Mouse (Mus musculus): ENCODE data around the gene Il17rc. TPM values are rescaled to one million over a fixed set of nuclear protein-coding genes. Genes with fewer than 3 reads are reported as not detected.

Il17rc gene
- polyA plus RNA-seq (2012; rRNA removed), result 10.9 and 12.4 TPM in 2 replicates

DNA sequence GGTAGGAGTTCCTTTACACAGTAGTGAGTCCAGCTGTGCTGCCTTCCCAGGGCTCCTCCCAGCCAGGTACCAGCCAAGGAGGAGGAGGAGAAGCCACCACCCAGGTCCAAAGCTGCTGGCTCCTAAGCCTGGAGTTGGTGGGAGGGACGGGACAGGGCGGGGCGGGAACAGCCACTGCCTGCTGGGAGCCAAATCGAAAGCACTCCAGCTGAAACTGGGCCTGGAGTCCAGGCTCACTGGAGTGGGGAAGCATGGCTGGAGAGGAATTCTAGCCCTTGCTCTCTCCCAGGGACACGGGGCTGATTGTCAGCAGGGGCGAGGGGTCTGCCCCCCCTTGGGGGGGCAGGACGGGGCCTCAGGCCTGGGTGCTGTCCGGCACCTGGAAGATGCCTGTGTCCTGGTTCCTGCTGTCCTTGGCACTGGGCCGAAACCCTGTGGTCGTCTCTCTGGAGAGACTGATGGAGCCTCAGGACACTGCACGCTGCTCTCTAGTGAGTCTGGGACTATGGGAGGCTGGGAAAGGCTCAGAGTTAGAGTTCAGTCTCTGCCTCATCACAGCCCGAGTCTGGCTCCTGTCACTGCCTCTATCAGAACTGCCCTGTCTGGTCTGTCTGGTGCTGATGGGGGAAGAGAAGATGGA is at the start of gene Il17rc:
Gene Il17rc, plus strand, starts transcription at position 131 of the 640 bp plus-strand sequence.
- no peak within 1 kb of the TSS for H3K27ac ChIP-seq (ENCODE audit: insufficient read depth, low read length)
- TF ChIP-seq POLR2A (IDR thresholded peaks at IDR 0.05; ENCODE audit: low read depth, low read length) (no peak), CTCF (IDR thresholded peaks at IDR 0.05; ENCODE audit: extremely low read depth, insufficient read depth, insufficient read length, insufficient replicate concordance) (no peak)
- H3K4me3 ChIP-seq (ENCODE audit: extremely low read depth, insufficient read depth, insufficient read length), result peak within 1 kb of the TSS; percentile 19; the same call in 1 of the 2 replicates
- H3K4me1 ChIP-seq (ENCODE audit: control insufficient read depth, insufficient read depth, insufficient read length), result peaks cover 4% of the 10 kb centered on the region; the same call in 1 of the 2 replicates
- no peaks in the 10 kb centered on the region for H3K36me3 ChIP-seq (ENCODE audit: control insufficient read depth, insufficient read depth, low read length)
- H3K27me3 ChIP-seq (ENCODE audit: control insufficient read depth, insufficient read depth, low read length), result no peaks in the 10 kb centered on the region
- 82% methylated on average over 12 of the region's 12 CpGs for WGBS
- DNase-seq (ENCODE audit: low read depth in 1 of 2, low spot score in 2 of 2), result no peak

DNA sequence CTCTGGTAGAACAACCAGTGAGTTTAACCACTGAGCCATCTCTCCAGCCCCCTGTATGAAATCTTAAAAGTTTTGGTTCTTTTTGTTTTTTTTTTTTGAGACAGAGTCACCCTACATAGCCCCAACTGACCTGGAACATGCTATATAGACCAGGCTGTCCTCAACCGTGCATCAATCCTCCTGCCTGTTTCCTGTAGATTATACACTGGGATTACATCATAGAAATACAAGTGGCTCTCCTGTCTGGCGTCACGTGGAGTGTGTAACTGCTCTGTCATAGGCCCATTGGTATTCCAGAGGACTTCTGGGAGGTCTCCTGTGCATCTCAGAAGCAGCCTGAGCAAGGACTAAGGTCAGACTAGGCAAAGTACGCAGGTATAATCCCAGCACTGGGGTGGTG is 48.2 kb upstream of the Il17rc start:
- Histone ChIP-seq H3K27ac (ENCODE audit: insufficient read depth, low read length) (no peak overlapping the region), H3K36me3 (ENCODE audit: control insufficient read depth, insufficient read depth, low read length) (no peaks in the 10 kb centered on the region), H3K4me3 (ENCODE audit: extremely low read depth, insufficient read depth, insufficient read length) (no peak overlapping the region), H3K27me3 (ENCODE audit: control insufficient read depth, insufficient read depth, low read length) (no peaks in the 10 kb centered on the region), H3K4me1 (ENCODE audit: control insufficient read depth, insufficient read depth, insufficient read length) (peaks cover 7% of the 10 kb centered on the region; the same call in 1 of the 2 replicates)
- TF ChIP-seq POLR2A (IDR thresholded peaks at IDR 0.05; ENCODE audit: low read depth, low read length) (no peak), CTCF (IDR thresholded peaks at IDR 0.05; ENCODE audit: extremely low read depth, insufficient read depth, insufficient read length, insufficient replicate concordance) (no peak)
- DNase-seq (ENCODE audit: low read depth in 1 of 2, low spot score in 2 of 2), result no peak
- WGBS, result 61% methylated on average over 4 of the region's 4 CpGs

DNA sequence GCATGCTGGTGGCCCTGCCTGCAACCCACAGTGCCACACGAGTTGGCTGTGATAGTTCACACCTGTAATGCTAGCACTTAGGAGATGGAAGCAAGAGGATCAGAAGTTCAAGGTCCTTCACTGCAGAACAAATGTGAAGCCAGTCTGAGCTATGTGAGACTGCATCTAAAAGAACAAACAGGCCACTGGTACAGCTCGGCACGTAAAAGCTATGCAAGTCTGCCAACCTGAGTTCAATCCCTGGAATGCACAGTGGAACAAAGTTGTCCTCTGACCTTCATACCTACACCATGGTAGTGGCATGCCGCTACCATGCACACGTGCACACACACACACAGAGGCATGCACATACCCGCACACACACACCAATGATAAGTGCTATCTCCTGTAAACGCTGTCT is 47.0 kb upstream of the Il17rc start:
- H3K27ac ChIP-seq (ENCODE audit: insufficient read depth, low read length), result no peak overlapping the region
- no peak overlapping the region for H3K4me3 ChIP-seq (ENCODE audit: extremely low read depth, insufficient read depth, insufficient read length)
- H3K4me1 ChIP-seq (ENCODE audit: control insufficient read depth, insufficient read depth, insufficient read length), result 0 out of 2 replicates have a peak, but pooled peaks cover 3% of the 10 kb centered on the region
- H3K27me3 ChIP-seq (ENCODE audit: control insufficient read depth, insufficient read depth, low read length), result no peaks in the 10 kb centered on the region
- TF ChIP-seq CTCF (IDR thresholded peaks at IDR 0.05; ENCODE audit: extremely low read depth, insufficient read depth, insufficient read length, insufficient replicate concordance), result no peak
- WGBS, result 88% methylated on average over 7 of the region's 7 CpGs
- no peaks in the 10 kb centered on the region for H3K36me3 ChIP-seq (ENCODE audit: control insufficient read depth, insufficient read depth, low read length)
- no peak for DNase-seq (ENCODE audit: low read depth in 1 of 2, low spot score in 2 of 2)

DNA sequence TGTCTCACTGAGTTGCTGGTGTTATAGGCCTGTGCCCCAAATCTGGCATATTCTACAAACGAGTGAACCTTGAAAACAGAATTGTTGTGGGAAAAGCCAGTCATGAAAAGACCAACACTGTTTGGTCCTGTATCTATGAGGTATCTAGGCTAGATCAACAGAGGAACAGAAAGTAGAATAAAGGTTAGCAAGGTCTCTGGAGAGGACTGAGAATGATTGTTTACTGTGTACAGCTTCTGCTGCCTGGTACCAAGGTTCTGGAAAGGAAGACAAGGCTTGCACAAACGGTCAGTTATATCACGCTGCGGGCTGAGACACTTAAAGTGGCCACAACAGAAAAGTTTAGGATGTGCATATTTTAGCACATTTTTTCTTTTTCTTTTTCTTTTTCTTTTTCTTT is 44.5 kb upstream of the Il17rc start:
- no peaks in the 10 kb centered on the region for H3K4me1 ChIP-seq (ENCODE audit: control insufficient read depth, insufficient read depth, insufficient read length)
- H3K4me3 ChIP-seq (ENCODE audit: extremely low read depth, insufficient read depth, insufficient read length), result no peak overlapping the region
- no peaks in the 10 kb centered on the region for H3K36me3 ChIP-seq (ENCODE audit: control insufficient read depth, insufficient read depth, low read length)
- no peak overlapping the region for H3K27ac ChIP-seq (ENCODE audit: insufficient read depth, low read length)
- DNase-seq (ENCODE audit: low read depth in 1 of 2, low spot score in 2 of 2), result no peak
- no peak for TF ChIP-seq CTCF (IDR thresholded peaks at IDR 0.05; ENCODE audit: extremely low read depth, insufficient read depth, insufficient read length, insufficient replicate concordance)
- TF ChIP-seq POLR2A (IDR thresholded peaks at IDR 0.05; ENCODE audit: low read depth, low read length), result no peak
- H3K27me3 ChIP-seq (ENCODE audit: control insufficient read depth, insufficient read depth, low read length), result no peaks in the 10 kb centered on the region
- WGBS, result 89% methylated on average over 4 of the region's 4 CpGs

DNA sequence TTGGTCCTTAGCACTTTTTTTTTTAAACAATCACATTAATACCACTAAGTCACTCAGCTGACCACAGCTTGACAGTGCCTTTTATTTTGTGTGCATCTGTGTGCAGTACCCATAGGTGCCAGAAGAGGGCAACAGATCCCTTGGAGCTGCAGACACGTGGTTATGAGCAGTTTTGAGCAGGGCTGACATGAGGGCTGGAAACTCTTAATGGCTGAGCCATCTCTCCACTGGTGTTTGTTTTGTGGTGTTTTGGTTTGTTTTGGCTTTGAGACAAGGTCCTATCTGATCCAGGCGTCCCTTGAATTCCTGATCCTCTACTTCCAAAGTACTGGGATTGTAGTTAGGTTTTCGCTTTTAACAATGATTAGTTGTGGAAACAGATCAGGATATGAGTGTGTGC is 43.8 kb upstream of the Il17rc start:
- H3K27ac ChIP-seq (ENCODE audit: insufficient read depth, low read length), result no peak overlapping the region
- TF ChIP-seq POLR2A (IDR thresholded peaks at IDR 0.05; ENCODE audit: low read depth, low read length), result no peak
- TF ChIP-seq CTCF (IDR thresholded peaks at IDR 0.05; ENCODE audit: extremely low read depth, insufficient read depth, insufficient read length, insufficient replicate concordance), result peak; percentile 28; the same call in 1 of the 2 replicates
- H3K4me1 ChIP-seq (ENCODE audit: control insufficient read depth, insufficient read depth, insufficient read length), result no peaks in the 10 kb centered on the region
- H3K4me3 ChIP-seq (ENCODE audit: extremely low read depth, insufficient read depth, insufficient read length), result no peak overlapping the region
- no peaks in the 10 kb centered on the region for H3K27me3 ChIP-seq (ENCODE audit: control insufficient read depth, insufficient read depth, low read length)
- H3K36me3 ChIP-seq (ENCODE audit: control insufficient read depth, insufficient read depth, low read length), result no peaks in the 10 kb centered on the region
- DNase-seq (ENCODE audit: low read depth in 1 of 2, low spot score in 2 of 2), result peak in 1 of 2 experiments; percentile 14
- 70% methylated on average over 3 of the region's 3 CpGs for WGBS

DNA sequence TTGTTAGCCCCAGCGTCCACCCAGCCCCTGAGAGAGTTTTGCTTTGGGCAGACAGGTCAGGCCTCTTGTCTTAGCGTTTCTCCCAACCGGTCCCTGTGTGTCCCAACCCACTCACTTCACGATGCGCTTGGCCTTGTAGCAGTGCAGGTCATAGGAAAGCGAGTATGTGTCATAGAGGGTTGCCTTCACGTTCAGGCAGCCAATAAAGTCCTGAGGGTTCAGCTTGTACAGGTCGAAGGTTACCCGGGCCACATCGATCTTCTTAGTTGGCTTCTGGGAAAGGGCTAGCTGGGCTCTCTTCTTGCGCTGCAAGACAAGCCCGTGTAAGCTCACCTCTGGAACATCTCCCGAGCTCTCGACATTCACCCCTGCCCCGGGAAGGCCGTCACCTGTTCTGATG is 43.2 kb upstream of the Il17rc start:
- WGBS, result 92% methylated on average over 16 of the region's 16 CpGs
- Histone ChIP-seq H3K36me3 (ENCODE audit: control insufficient read depth, insufficient read depth, low read length) (no peaks in the 10 kb centered on the region), H3K4me1 (ENCODE audit: control insufficient read depth, insufficient read depth, insufficient read length) (no peaks in the 10 kb centered on the region), H3K27me3 (ENCODE audit: control insufficient read depth, insufficient read depth, low read length) (no peaks in the 10 kb centered on the region), H3K27ac (ENCODE audit: insufficient read depth, low read length) (no peak overlapping the region), H3K4me3 (ENCODE audit: extremely low read depth, insufficient read depth, insufficient read length) (no peak overlapping the region)
- DNase-seq (ENCODE audit: low read depth in 1 of 2, low spot score in 2 of 2), result no peak
- TF ChIP-seq CTCF (IDR thresholded peaks at IDR 0.05; ENCODE audit: extremely low read depth, insufficient read depth, insufficient read length, insufficient replicate concordance), result no peak
- TF ChIP-seq POLR2A (IDR thresholded peaks at IDR 0.05; ENCODE audit: low read depth, low read length), result no peak

DNA sequence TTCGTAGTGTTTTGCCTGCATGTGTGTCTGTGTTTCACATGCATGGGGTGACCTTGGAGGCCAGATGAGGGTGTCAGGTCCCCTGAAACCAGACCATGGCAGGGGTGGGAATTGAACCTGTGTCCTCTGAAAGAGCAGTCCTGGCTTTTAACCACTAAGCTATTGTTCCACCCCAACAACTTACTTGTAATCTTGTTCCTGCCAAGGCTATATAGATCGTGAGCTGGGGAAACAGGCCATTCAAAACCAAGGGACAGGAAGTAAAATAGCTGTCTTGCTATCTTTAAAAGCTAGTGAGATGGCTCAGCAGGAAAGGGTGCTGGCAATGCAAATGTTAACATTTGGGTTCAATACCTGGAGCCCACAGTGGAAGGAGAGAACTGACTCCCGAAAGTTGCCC is 41.3 kb upstream of the Il17rc start:
- TF ChIP-seq CTCF (IDR thresholded peaks at IDR 0.05; ENCODE audit: extremely low read depth, insufficient read depth, insufficient read length, insufficient replicate concordance) (no peak), POLR2A (IDR thresholded peaks at IDR 0.05; ENCODE audit: low read depth, low read length) (no peak)
- H3K27me3 ChIP-seq (ENCODE audit: control insufficient read depth, insufficient read depth, low read length), result no peaks in the 10 kb centered on the region
- DNase-seq (ENCODE audit: low read depth in 1 of 2, low spot score in 2 of 2), result no peak
- no peaks in the 10 kb centered on the region for H3K36me3 ChIP-seq (ENCODE audit: control insufficient read depth, insufficient read depth, low read length)
- H3K27ac ChIP-seq (ENCODE audit: insufficient read depth, low read length), result no peak overlapping the region
- WGBS, result 56% methylated on average over 3 of the region's 3 CpGs
- H3K4me1 ChIP-seq (ENCODE audit: control insufficient read depth, insufficient read depth, insufficient read length), result no peaks in the 10 kb centered on the region
- no peak overlapping the region for H3K4me3 ChIP-seq (ENCODE audit: extremely low read depth, insufficient read depth, insufficient read length)
